Mouse (Mus musculus) embryonic fibroblast, embryonic 13.5 days (primary cell): ENCODE measurements around the gene Pfkp.

Experiments
- CTCF ChIP-seq: IDR thresholded peaks from 2 replicates; pipeline ENCODE4 v1.5.1; 2011; ENCODE audit warnings: mild to moderate bottlenecking, control low read depth, low read length, moderate library complexity, borderline replicate concordance; ENCODE audit not compliant: insufficient read depth
- POLR2A ChIP-seq: IDR thresholded peaks from 2 replicates; pipeline ENCODE4 v1.6.1; 2011; ENCODE audit warnings: low read depth, mild to moderate bottlenecking, control low read depth, low read length, moderate library complexity

DNA sequence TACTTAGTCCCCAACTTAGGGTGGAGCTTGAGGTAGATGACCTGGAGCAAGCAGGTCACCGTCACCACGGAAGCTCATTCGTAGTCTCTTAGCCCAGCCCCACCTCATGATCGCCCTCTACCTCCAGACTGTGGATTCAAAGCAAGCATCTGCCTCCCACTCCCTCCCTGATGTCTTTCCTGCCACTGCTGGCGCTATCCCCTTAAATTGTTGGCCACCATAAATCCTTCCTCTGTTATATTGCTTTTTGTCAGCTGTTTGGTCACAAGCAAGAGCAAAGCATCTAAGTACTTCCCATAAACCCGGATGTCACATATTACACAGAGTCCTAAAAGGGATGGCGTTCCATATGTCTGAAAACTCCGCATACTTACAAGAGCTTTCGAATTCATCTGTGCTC lies 62.6 kb downstream of the Pfkp start:
- TF ChIP-seq CTCF: no peak
- TF ChIP-seq POLR2A: no peak
